Mouse (Mus musculus) CH12F3 (cell line): Measurements from ENCODE around the gene Ptpn7.

Experiments used
- in situ Hi-C: fragments of 300-500 bp; cut with MboI; formaldehyde crosslinking; loops from 2 replicates; pipeline ENCODE4 v1.14.3; 2020; ENCODE audit warnings: low sequenced_read_pairs

The Ptpn7 gene

GRCm38 (mm10) chr1:135128011-135128441, 4.5 kb upstream of the Ptpn7 start:
- in situ Hi-C loops = no loop called here

DNA sequence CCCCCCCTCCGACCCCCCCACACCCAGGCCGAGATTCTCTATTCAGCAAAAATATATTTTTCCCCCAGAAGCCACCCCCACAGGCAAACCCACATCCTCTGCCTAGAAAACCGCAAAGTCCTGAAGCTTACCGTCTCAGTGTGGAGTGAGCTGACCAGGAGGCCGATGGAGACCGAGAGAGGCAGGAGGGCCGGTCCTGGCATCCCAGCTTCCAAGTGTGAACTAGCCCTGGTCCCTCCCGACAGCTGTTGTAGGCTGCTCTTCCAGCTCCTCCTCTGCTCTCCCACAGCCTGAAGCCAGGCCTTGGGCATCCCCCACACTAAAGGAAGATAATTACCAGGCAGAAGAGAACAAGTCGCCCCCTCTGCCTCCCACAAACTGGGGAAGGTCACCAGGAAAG, 3.5 kb upstream of the Ptpn7 start:
- in situ Hi-C loops = no loop called here

DNA sequence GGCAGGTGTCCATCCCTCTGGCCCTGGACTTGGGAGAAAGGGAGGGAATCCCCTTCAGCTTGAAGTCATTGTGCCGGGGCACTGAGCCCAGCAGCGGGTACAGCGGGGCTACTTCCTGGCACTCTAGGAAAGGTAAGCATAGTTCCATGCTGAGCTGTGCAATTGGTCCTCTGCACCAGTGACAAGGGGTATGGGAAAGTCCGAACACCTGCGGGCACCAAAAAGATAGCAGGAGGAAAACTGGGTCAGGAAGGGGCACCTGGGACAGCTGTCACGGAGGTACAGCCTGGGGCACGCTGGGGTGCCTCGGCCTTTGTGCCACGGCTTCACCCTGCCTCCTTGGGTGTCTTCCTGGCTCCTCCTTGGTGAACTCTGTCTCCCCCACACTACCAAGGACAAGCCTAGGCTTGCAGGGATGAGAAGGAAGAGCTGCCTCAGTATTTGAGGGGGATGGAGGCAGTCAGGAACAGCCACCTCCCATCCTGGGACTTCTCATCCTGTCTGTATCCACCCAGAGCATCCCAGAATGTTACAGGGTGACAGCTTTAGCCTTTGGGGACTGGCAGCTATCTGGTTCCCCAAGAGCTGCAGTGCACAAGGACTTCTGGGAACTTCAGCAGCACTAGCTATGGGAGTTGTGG, 2.8 kb upstream of the Ptpn7 start:
- in situ Hi-C loops = no loop called here

- in situ Hi-C loops = no loop called here
Observed at GRCm38 (mm10) chr1:135130376-135131018, 2.0 kb upstream of the Ptpn7 start.

DNA sequence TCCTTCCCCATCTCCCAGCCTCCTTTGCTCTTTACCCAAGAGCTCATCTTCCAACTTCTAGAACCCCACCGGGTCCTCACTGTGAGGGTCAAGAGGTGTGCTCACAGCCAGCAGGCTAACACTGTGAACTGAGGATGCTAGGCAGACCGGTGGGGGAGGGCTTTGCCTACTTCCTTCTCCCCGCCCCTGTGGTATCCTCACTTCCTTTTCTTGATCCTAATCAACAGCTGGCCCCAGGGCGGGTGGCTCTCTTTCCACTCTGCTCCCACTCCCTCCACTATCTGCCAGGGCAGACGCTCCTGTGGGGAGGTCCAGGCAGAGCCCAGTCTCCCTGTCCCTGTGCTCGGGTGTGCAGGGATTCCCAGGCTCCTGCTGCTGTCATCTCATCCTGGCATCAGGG, 1.5 kb upstream of the Ptpn7 start:
- in situ Hi-C loops = no loop called here

GRCm38 (mm10) chr1:135131560-135131959, 940 bp upstream of the Ptpn7 start:
- in situ Hi-C loops = no loop called here

GRCm38 (mm10) chr1:135132893-135133369, 431 bp downstream of the Ptpn7 start:
- in situ Hi-C loops = no loop called here

GRCm38 (mm10) chr1:135133678-135134435, 1.4 kb downstream of the Ptpn7 start:
- in situ Hi-C loops = no loop called here

- in situ Hi-C loops = no loop called here
Observed at GRCm38 (mm10) chr1:135135111-135135787, 2.7 kb downstream of the Ptpn7 start.

- in situ Hi-C loops = no loop called here
Observed at GRCm38 (mm10) chr1:135136500-135136899, 4.0 kb downstream of the Ptpn7 start.

DNA sequence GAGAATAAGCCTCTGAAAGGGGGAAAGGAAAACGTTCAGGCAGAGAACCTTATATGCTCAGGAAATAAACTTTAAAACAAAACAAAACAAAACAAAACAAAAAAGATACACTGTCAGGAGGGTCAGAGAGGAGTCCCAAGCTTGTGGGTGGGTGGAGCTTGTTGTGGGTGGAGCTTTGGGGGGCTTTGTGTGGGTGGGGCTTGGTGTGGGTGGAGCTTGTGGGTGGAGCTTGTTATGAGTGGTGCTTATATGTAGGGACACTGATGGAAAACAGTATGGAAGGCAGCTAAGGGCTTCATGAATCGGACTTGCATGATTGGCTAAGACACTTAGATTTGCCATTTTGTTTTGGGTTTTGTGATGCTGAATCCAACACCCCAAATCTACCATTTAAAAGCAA, 7.4 kb downstream of the Ptpn7 start:
- in situ Hi-C loops = no loop called here

DNA sequence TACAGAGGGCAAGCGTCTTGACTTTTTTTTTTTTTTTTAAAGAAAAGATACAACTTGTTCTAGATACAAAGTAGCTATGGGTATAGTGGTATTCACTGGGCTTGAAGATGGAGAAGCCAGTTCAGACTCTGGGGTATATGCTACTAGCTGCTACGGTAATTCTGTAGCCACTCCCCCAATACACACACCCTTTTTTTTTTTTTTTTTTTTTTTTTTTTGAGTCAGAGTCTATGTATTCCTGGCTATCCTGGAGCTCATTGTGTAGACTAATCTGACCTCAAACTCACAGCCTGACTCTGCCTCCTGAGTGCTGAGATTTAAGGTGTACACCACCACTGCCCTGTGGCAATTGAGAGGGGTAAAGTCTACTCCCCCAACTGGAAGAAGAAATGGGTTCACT, 10.0 kb downstream of the Ptpn7 start:
- in situ Hi-C loops = no loop called here

DNA sequence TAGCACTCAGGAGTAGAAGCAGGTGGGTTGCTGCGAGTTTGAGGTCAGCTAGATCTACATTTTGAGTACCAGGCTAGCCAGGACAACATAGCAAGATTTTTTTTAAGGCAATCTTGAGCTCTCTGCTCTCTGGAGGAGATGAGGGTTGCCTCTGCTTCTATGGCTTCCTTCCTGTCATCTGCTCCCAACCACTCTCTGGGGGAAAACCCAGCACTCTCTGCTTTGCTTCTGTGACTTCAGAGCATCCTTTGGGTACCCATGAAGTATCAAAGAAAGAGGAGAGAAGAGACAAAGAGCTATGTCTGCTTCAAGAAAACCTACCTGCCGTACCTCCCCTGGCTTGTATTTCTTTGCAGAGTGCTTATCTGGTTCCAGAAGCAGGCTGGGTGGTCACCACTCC, 11.4 kb downstream of the Ptpn7 start:
- in situ Hi-C loops = no loop called here

- in situ Hi-C loops = no loop called here
Observed at GRCm38 (mm10) chr1:135146077-135146945, 13.8 kb downstream of the Ptpn7 start, which contains the start of gene Arl8a. Gene Arl8a, plus strand, starts transcription at chr1:135146824.

- in situ Hi-C loops = no loop called here
Observed at GRCm38 (mm10) chr1:135146946-135147701, 14.6 kb downstream of the Ptpn7 start.

DNA sequence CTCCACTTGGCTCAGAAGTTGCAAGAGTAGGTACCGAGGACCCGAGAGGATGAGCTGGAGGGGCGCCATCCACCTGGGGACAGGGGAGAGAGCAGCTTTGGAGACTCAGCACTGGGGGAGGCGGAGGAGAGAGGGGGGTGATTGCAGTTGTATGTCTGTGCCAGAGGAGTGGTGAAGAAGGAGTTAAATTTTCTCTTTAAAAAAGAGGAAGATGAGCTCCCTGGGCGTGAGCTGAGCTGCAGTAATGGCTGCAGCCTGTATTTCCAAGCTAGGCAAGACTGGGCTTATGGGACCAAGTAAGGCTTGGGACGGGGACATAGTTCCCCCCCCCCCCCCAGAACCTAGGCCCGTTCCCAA, 15.2 kb downstream of the Ptpn7 start:
- in situ Hi-C loops = no loop called here

DNA sequence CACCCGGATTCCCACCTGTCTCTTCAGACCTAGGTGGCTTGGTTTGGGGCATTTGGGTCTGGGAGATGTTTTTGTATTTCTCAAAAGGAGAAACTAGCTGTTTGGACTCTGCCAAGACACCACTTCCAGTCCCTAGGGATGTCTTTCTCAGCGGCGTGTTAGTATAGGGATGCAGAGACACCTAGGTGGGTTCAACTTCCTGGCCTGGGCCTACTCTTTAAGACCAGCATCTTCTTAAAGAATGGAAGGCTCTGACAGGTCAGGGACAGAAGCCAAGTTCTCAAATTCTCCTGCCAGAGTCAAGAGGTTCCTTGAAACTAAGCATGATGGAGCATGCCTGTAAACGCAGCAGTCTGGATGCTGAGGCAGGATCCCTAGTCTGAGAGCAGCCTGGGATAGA, 16.0 kb downstream of the Ptpn7 start:
- in situ Hi-C loops = no loop called here

DNA sequence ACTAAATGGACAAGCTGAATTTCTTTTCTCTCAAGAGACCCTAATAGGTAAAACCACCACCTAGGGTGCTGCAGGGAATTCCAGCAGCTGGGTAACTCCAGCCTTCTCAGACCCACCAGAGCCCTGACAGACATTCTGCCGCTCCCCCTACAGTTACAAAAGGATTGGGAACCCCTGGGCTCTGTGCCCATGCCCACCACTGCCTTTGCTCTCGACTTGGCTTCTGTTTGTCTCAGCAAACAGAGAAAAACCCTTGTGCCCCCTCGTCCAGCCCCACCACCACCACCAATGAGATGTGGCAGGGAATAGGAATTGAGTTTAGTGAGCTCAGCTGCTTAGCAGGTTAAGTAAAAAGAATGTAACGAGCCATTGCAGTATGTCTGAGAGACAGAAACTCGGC, 16.5 kb downstream of the Ptpn7 start:
- in situ Hi-C loops = no loop called here

DNA sequence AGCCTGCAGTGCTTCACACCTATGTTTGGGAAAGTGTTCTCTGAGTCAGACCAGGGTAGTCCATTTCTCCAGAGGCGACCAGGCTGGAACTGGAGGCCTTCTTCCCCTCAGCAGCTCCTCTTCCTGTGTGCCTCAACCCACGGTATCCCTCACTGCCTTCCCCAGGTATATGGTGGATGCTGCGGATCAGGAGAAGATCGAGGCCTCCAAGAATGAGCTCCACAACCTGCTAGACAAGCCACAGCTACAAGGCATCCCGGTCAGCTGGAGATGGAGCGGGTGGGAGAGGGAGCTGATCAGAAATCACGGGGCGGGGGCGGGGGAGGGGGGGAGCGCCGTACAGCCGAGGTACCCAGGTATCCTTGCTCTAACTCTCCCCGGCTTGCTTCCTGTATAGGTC, 21.5 kb downstream of the Ptpn7 start:
- in situ Hi-C loops = no loop called here
